Mouse (Mus musculus) cerebellum, adult 18-20 months (tissue): ENCODE measurements around the gene Olfr1056.
"Not testable (repeated sequence)": the region's sequence is repeated elsewhere in the genome, so short reads cannot be mapped to it uniquely, and the experiment has no call there.

Experiments
- DNase-seq, 2 experiments: peaks; one replicate each; pipeline ENCODE4 v3.0.0; 2021

Olfr1056 gene

GRCm38 (mm10) chr2:86362369-86362768 lies at the start of gene Olfr1056:
Olfr1056 (minus strand) TSS chr2:86362469.
- DNase-seq: no peak

GRCm38 (mm10) chr2:86395114-86395513 lies 32.8 kb upstream of the Olfr1056 start:
- DNase-seq: no peak

- DNase-seq: not testable (repeated sequence)
These were observed 26.2 kb upstream of the Olfr1056 start, which contains the start of gene Olfr1058 for GRCm38 (mm10) chr2:86388461-86388860. Olfr1058 (minus strand) TSS chr2:86388561.

- no peak for DNase-seq
These were observed 16.0 kb upstream of the Olfr1056 start, which contains the start of gene Olfr1057 for GRCm38 (mm10) chr2:86378293-86378692. Olfr1057 (minus strand) TSS chr2:86378393.

GRCm38 (mm10) chr2:86366342-86366741 lies 4.1 kb upstream of the Olfr1056 start:
- not testable (repeated sequence) for DNase-seq

DNA sequence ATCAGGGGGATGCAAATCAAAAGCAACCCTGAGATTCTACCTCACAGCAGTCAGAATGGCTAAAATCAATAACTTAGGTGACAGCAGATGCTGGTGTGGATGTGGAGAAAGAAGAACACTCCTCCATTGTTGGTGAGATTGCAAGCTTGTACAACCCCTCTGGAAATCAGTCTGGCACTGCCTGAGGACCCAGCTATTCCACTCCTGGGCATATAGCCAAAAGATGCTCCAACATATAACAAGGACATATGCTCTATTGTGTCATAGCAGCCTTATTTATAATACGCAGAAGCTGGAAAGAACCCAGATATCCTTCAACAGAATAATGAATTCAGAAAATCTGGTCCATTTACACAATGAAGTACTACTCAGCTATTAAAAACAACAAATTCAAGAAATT lies 10.5 kb downstream of the Olfr1056 start:
- not testable (repeated sequence) for DNase-seq

- no peak for DNase-seq
These were observed 12.1 kb downstream of the Olfr1056 start, which contains the start of gene Olfr1055 for GRCm38 (mm10) chr2:86350184-86350583. Olfr1055 (minus strand) TSS chr2:86350284.

DNA sequence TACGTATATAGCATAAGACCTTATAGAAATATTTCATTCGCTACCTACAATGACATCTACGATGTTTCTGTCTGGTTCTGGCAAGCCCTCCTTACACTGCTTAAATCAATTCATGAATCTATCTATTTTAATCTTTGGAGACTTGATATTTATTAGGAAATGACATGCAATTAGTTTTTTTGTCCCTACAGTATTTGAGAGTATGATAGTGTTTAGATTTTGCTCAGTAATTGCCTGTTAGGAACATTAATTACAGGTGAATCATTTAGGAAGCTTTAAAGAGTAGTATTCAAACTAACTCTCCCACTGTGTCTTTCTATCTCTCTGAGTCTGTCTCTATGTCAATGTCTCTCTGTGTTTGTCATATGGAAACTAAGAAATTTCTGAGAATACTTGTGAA lies 26.9 kb downstream of the Olfr1056 start, which contains the start of gene Olfr1054:
Gene Olfr1054, minus strand, starts transcription at position 101 of the 400 bp plus-strand sequence.
- no peak for DNase-seq

GRCm38 (mm10) chr2:86315184-86315583 lies 47.1 kb downstream of the Olfr1056 start, which contains the start of gene Olfr1053:
Olfr1053 (minus strand) TSS chr2:86315284.
- DNase-seq: no peak
